ENCODE assay signal across 14 mouse cellular contexts in the genomic region with DNA sequence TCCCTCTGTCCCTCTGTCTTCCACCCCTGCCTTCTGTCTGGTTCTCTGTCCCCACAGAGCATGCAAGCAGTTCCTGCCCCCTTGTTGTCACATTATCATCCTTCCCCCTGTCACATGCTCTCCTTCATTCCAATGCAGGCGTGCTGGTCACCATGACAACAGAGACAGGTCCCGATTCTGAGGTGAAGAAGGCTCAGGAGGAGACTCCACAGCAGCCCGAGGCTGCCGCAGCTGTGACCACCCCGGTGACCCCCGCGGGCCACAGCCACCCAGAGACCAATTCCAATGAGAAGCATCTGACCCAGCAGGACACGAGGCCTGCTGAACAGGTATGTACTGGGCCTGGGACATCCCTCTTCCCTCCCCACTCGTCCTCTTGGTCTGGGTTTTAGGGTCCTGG. TPM values are rescaled to one million over a fixed set of nuclear protein-coding genes. Genes with fewer than 3 reads are reported as not detected.
DNase-seq lines count a peak whose midpoint lies in the region; ATAC-seq and TF ChIP-seq lines count a peak whose summit lies in the region.
"Had no signal": no experiment of that assay in that cellular context is flagged by ENCODE, and none has a peak within 500 bp of the region (broad histone marks: within the 10 kb centered on the region; RNA-seq: fewer than 3 reads in every experiment).

No protein-coding gene starts in this region.

- WGBS in heart, embryonic 11.5 days (ENCODE audit: insufficient replicate concordance), result 49% methylated on average over 9 of the region's 9 CpGs
- 57% methylated on average over 9 of the region's 9 CpGs for WGBS in liver, embryonic 16.5 days (ENCODE audit: insufficient replicate concordance)

- no peaks in the 10 kb centered on the region for H3K9me3 ChIP-seq in heart, embryonic 11.5 days (replicated peaks; ENCODE audit: control insufficient read depth, low read length)
- no peaks in the 10 kb centered on the region for H3K9me3 ChIP-seq in liver, embryonic 16.5 days (replicated peaks; ENCODE audit: control insufficient read depth, low read length)
- H3K9me3 ChIP-seq: stomach, embryonic 15.5 days had no signal

- no peak for ATAC-seq in heart, embryonic 11.5 days (replicated peaks; ENCODE audit: insufficient number of reproducible peaks, low FRiP score, low TSS enrichment)
- no peak for ATAC-seq in liver, embryonic 16.5 days (ENCODE audit: low read depth)
- ATAC-seq: lung, postnatal 0 days; Patski had no signal

- intact Hi-C loops in heart, postnatal 25 days (cut with DNase I), result no loop called here

- peaks cover 22% of the 10 kb centered on the region for H3K4me1 ChIP-seq in heart, embryonic 11.5 days (ENCODE audit: control insufficient read depth, insufficient read depth, low read length)
- peaks cover 39% of the 10 kb centered on the region for H3K4me1 ChIP-seq in liver, embryonic 16.5 days (ENCODE audit: control insufficient read depth, low read depth, low read length)
- H3K4me1 ChIP-seq: stomach, embryonic 15.5 days had no signal

- peak overlapping the region; percentile 78 for H3K27ac ChIP-seq in heart, embryonic 11.5 days (ENCODE audit: low read depth, low read length)
- H3K27ac ChIP-seq in liver, embryonic 16.5 days (ENCODE audit: low read length), result peak overlapping the region; percentile 94
- H3K27ac ChIP-seq: stomach, embryonic 15.5 days had no signal

- H3K4me3 ChIP-seq in heart, embryonic 11.5 days (ENCODE audit: low read depth, low read length), result no peak overlapping the region
- H3K4me3 ChIP-seq in liver, embryonic 16.5 days (ENCODE audit: low read depth, low read length), result peak overlapping the region; percentile 29; the same call in 1 of the 2 replicates
- H3K4me3 ChIP-seq: stomach, embryonic 15.5 days had no signal

- no peak for DNase-seq in heart, postnatal 25 days (ENCODE audit: low spot score)
- peak; percentile 51 for DNase-seq in R1 (ENCODE audit: low read depth, low spot score)
- DNase-seq in brain, embryonic 14.5 days (ENCODE audit: low read depth), result peak; percentile 44
- no peak for DNase-seq in adrenal gland, postnatal 25 days
- DNase-seq in thymus, postnatal 0 days (ENCODE audit: low spot score), result no peak
- DNase-seq: adrenal gland, adult 2 months; gastrocnemius, postnatal 25 days; kidney, postnatal 10 days; left cerebral cortex, postnatal 4 days had no signal

- peak overlapping the region; percentile 39 for H3K4me2 ChIP-seq in heart, embryonic 11.5 days
- peak overlapping the region; percentile 64 for H3K4me2 ChIP-seq in liver, embryonic 16.5 days (ENCODE audit: low read depth, low read length)
- H3K4me2 ChIP-seq: stomach, embryonic 15.5 days had no signal

- no peaks in the 10 kb centered on the region for H3K27me3 ChIP-seq in heart, embryonic 11.5 days (ENCODE audit: control insufficient read depth, insufficient read depth, low read length)
- no peaks in the 10 kb centered on the region for H3K27me3 ChIP-seq in liver, embryonic 16.5 days (ENCODE audit: control insufficient read depth, insufficient read depth, low read depth, low read length)
- H3K27me3 ChIP-seq: Patski; stomach, embryonic 15.5 days had no signal

- no peak for TF ChIP-seq POLR2A in brain, embryonic 14.5 days (IDR thresholded peaks at IDR 0.05; ENCODE audit: borderline replicate concordance, extremely low read depth, insufficient read depth, insufficient read length, poor library complexity, severe bottlenecking)

- H3K36me3 ChIP-seq in heart, embryonic 11.5 days (ENCODE audit: control insufficient read depth, insufficient read depth, low read length), result no peaks in the 10 kb centered on the region
- no peaks in the 10 kb centered on the region for H3K36me3 ChIP-seq in liver, embryonic 16.5 days (ENCODE audit: control insufficient read depth, insufficient read depth)

- H3K9ac ChIP-seq in heart, embryonic 11.5 days (ENCODE audit: low read depth, low read length), result no peak overlapping the region
- peak overlapping the region; percentile 46 for H3K9ac ChIP-seq in liver, embryonic 16.5 days (ENCODE audit: low read depth, low read length)
- H3K9ac ChIP-seq: stomach, embryonic 15.5 days had no signal

- no peak for TF ChIP-seq CTCF in brain, embryonic 14.5 days (IDR thresholded peaks at IDR 0.05; ENCODE audit: borderline replicate concordance, extremely low read depth, insufficient read depth, insufficient read length)

RNA-seq across cellular contexts. Expression of a gene that starts 53.6 kb away (rescaled TPM):
- polyA plus RNA-seq in heart, embryonic 11.5 days (2014; fragmentation: Nextera tagmentation; extraction: Ambion mirVana), result 26.5 and 27.0 TPM in 2 replicates
- 10 to 100 TPM; 22.3 to 23.2 TPM for total RNA-seq in heart, postnatal 25 days (2021)
- 36.4 and 37.8 TPM in 2 replicates for polyA plus RNA-seq in brain, embryonic 14.5 days (2012; rRNA removed)
- polyA plus RNA-seq in liver, embryonic 16.5 days (2015; fragmentation: Nextera tagmentation; extraction: Ambion mirVana), result 12.4 and 12.6 TPM in 2 replicates
- total RNA-seq in adrenal gland, postnatal 25 days (2021), result 28.1 and 38.0 TPM in 2 replicates
- 27.5 and 29.2 TPM in 2 replicates for polyA plus RNA-seq in thymus, postnatal 0 days (2015; fragmentation: Nextera tagmentation; extraction: Ambion mirVana)

Comparison
In these comparisons a context has a peak if more than half of its experiments do, and no peak if none do; other contexts are left out.
1. DNase-seq: peak in R1 (single experiment) and brain, embryonic 14.5 days (single experiment); none in heart, postnatal 25 days (single experiment), adrenal gland, postnatal 25 days (single experiment) and thymus, postnatal 0 days (single experiment).